Mouse (Mus musculus) skeletal muscle tissue, adult 2 months (tissue): ENCODE data around the gene Fxyd2.

Experiments
- DNase-seq: peaks from one replicate; pipeline ENCODE4 v3.0.0-alpha.2; 2012; ENCODE audit warnings: low read depth, low spot score

Gene Fxyd2

GRCm38 (mm10) chr9:45426456-45426855, 27.0 kb downstream of the Fxyd2 start, which contains the start of gene Dscaml1:
Gene Dscaml1 (plus strand): TSS chr9:45426628.
- DNase-seq = no peak

- no peak for DNase-seq
Observed at GRCm38 (mm10) chr9:45429392-45429791, 29.9 kb downstream of the Fxyd2 start.

- no peak for DNase-seq
Observed at GRCm38 (mm10) chr9:45429951-45430697, 30.7 kb downstream of the Fxyd2 start.

- no peak for DNase-seq
Observed at GRCm38 (mm10) chr9:45430698-45430959, 31.2 kb downstream of the Fxyd2 start.

GRCm38 (mm10) chr9:45431150-45431549, 31.7 kb downstream of the Fxyd2 start:
- no peak for DNase-seq

GRCm38 (mm10) chr9:45432639-45433038, 33.2 kb downstream of the Fxyd2 start:
- no peak for DNase-seq

- DNase-seq = no peak
Observed at GRCm38 (mm10) chr9:45433119-45433518, 33.6 kb downstream of the Fxyd2 start.

- no peak for DNase-seq
Observed at GRCm38 (mm10) chr9:45434171-45434570, 34.7 kb downstream of the Fxyd2 start.

GRCm38 (mm10) chr9:45439025-45439424, 39.6 kb downstream of the Fxyd2 start:
- no peak for DNase-seq

- no peak for DNase-seq
Observed at GRCm38 (mm10) chr9:45440083-45440784, 40.8 kb downstream of the Fxyd2 start.

GRCm38 (mm10) chr9:45444251-45444798, 44.9 kb downstream of the Fxyd2 start:
- no peak for DNase-seq

GRCm38 (mm10) chr9:45449658-45450057, 50.2 kb downstream of the Fxyd2 start:
- DNase-seq = no peak

GRCm38 (mm10) chr9:45451346-45451745, 51.9 kb downstream of the Fxyd2 start:
- no peak for DNase-seq

- DNase-seq = no peak
Observed at GRCm38 (mm10) chr9:45454032-45454431, 54.6 kb downstream of the Fxyd2 start.

- no peak for DNase-seq
Observed at GRCm38 (mm10) chr9:45454889-45455610, 55.6 kb downstream of the Fxyd2 start.

GRCm38 (mm10) chr9:45457200-45457599, 57.7 kb downstream of the Fxyd2 start:
- no peak for DNase-seq

- no peak for DNase-seq
Observed at GRCm38 (mm10) chr9:45458363-45458762, 58.9 kb downstream of the Fxyd2 start.
